Mouse (Mus musculus) liver, embryonic 14 days (tissue): ENCODE data around the gene Fmr1nb. TPM values are rescaled to one million over a fixed set of nuclear protein-coding genes. Genes with fewer than 3 reads are reported as not detected.

Experiments
- polyA plus RNA-seq: library from polyadenylated mRNA; depleted of rRNA; stranded (reverse); fragments of >200 nt; gene quantifications from 2 replicates; pipeline ENCODE4 v1.2.3, GENCODE M21; 2012; rRNA removed

The Fmr1nb gene
- polyA plus RNA-seq = 0.61 and 0.99 TPM in 2 replicates

DNA sequence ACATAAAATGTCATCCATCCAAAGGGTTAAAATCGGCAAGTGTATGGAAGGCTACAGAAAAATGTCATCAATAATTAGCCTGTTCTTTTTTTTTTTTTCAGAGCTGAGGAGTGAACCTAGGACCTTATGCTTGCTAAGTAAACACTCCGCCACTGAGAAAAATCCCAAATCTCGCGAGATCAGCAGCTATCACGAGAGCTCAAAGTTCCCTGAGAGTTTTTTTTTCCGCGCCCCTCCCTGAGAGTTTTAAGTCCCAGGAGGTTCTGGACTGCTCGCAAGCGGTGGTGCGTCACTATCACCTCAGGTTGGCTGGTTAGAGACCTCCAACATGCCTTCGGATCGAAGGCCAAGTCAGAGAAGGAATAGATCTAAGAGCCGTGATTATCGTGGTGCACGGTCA, at the start of gene Fmr1nb:
Gene Fmr1nb (plus strand): TSS at position 234 of the 400 bp plus-strand sequence.

DNA sequence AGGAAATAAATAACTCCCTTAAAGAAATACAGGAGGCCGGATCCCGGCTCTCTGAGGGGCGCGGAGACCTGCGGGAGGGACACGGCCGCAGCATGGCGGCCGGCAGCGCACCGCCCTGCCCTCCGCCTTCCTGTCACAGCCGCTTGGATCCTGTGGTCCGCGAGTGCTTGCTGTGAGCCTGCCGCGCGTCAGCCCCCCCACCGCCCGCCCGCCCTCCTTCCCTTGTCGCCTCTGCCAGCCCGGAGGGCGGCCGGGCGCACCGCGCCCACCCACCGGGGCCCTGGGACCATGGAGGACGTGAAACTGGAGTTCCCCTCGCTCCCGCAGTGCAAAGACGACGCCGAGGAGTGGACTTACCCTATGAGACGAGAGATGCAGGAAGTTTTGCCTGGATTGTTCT, 59.4 kb downstream of the Fmr1nb start, which contains the start of gene Gm14698:
Gene Gm14698 (plus strand): TSS at position 35 of the 400 bp plus-strand sequence.

Other genes with a start within 250 kb of the Fmr1nb start
- 22.0 and 25.3 TPM in 2 replicates for gene Fmr1, start 83.3 kb upstream of the Fmr1nb start, polyA plus RNA-seq
- gene Gm14698, start 59.3 kb downstream of the Fmr1nb start, polyA plus RNA-seq = 0.21 and 0.26 TPM in 2 replicates
- not detected in 2 replicates for gene Gm6812, start 131.2 kb downstream of the Fmr1nb start, polyA plus RNA-seq